Mouse (Mus musculus): ENCODE data around the gene Iqschfp.

The Iqschfp gene

GRCm38 (mm10) chr3:68202162-68202902, 310.3 kb downstream of the Iqschfp start:
- DNase-seq (ENCODE audit: low spot score in 2 of 2): no peak

- no peak for DNase-seq (ENCODE audit: low spot score in 2 of 2)
Measured at GRCm38 (mm10) chr3:68203934-68204467, 312.0 kb downstream of the Iqschfp start.

GRCm38 (mm10) chr3:68210422-68210821, 318.4 kb downstream of the Iqschfp start:
- no peak for DNase-seq (ENCODE audit: low spot score in 2 of 2)

GRCm38 (mm10) chr3:68221452-68221851, 329.4 kb downstream of the Iqschfp start:
- DNase-seq (ENCODE audit: low spot score in 2 of 2): no peak

GRCm38 (mm10) chr3:68239887-68240286, 347.9 kb downstream of the Iqschfp start:
- no peak for DNase-seq (ENCODE audit: low spot score in 2 of 2)

GRCm38 (mm10) chr3:68243239-68243638, 351.2 kb downstream of the Iqschfp start:
- no peak for DNase-seq (ENCODE audit: low spot score in 2 of 2)

- DNase-seq (ENCODE audit: low spot score in 2 of 2): peak; percentile 32 to 42
Measured at GRCm38 (mm10) chr3:68246154-68246553, 354.1 kb downstream of the Iqschfp start.

- DNase-seq (ENCODE audit: low spot score in 2 of 2): peak in 1 of 2 experiments; percentile 25
Measured at GRCm38 (mm10) chr3:68250589-68250988, 358.6 kb downstream of the Iqschfp start.

GRCm38 (mm10) chr3:68252335-68252734, 360.3 kb downstream of the Iqschfp start:
- no peak for DNase-seq (ENCODE audit: low spot score in 2 of 2)

- DNase-seq (ENCODE audit: low spot score in 2 of 2): no peak
Measured at GRCm38 (mm10) chr3:68262304-68262703, 370.3 kb downstream of the Iqschfp start.

GRCm38 (mm10) chr3:68267905-68268304, 375.9 kb downstream of the Iqschfp start:
- DNase-seq (ENCODE audit: low spot score in 2 of 2): no peak

GRCm38 (mm10) chr3:68269251-68269650, 377.2 kb downstream of the Iqschfp start:
- DNase-seq (ENCODE audit: low spot score in 2 of 2): no peak

GRCm38 (mm10) chr3:68270246-68270645, 378.2 kb downstream of the Iqschfp start:
- no peak for DNase-seq (ENCODE audit: low spot score in 2 of 2)

GRCm38 (mm10) chr3:68271457-68271856, 379.4 kb downstream of the Iqschfp start:
- no peak for DNase-seq (ENCODE audit: low spot score in 2 of 2)

GRCm38 (mm10) chr3:68271881-68272280, 379.8 kb downstream of the Iqschfp start:
- no peak for DNase-seq (ENCODE audit: low spot score in 2 of 2)

- DNase-seq (ENCODE audit: low spot score in 2 of 2): no peak
Measured at GRCm38 (mm10) chr3:68282844-68283594, 391.0 kb downstream of the Iqschfp start.

GRCm38 (mm10) chr3:68283595-68283991, 391.6 kb downstream of the Iqschfp start:
- peak in 1 of 2 experiments; percentile 18 for DNase-seq (ENCODE audit: low spot score in 2 of 2)

GRCm38 (mm10) chr3:68284500-68284899, 392.5 kb downstream of the Iqschfp start:
- DNase-seq (ENCODE audit: low spot score in 2 of 2): no peak

GRCm38 (mm10) chr3:68296752-68297151, 404.7 kb downstream of the Iqschfp start:
- DNase-seq (ENCODE audit: low spot score in 2 of 2): no peak

GRCm38 (mm10) chr3:68305647-68306046, 413.6 kb downstream of the Iqschfp start:
- no peak for DNase-seq (ENCODE audit: low spot score in 2 of 2)

- no peak for DNase-seq (ENCODE audit: low spot score in 2 of 2)
Measured at GRCm38 (mm10) chr3:68306726-68307125, 414.7 kb downstream of the Iqschfp start.

- DNase-seq (ENCODE audit: low spot score in 2 of 2): no peak
Measured at GRCm38 (mm10) chr3:68325575-68325974, 433.5 kb downstream of the Iqschfp start.

GRCm38 (mm10) chr3:68332515-68332914, 440.5 kb downstream of the Iqschfp start:
- DNase-seq (ENCODE audit: low spot score in 2 of 2): no peak
